Mouse (Mus musculus): ENCODE data around the gene Gm26920. TPM values are rescaled to one million over a fixed set of nuclear protein-coding genes. Genes with fewer than 3 reads are reported as not detected.

Gm26920 gene
- total and polyA plus RNA-seq, 2 experiments: not detected

DNA sequence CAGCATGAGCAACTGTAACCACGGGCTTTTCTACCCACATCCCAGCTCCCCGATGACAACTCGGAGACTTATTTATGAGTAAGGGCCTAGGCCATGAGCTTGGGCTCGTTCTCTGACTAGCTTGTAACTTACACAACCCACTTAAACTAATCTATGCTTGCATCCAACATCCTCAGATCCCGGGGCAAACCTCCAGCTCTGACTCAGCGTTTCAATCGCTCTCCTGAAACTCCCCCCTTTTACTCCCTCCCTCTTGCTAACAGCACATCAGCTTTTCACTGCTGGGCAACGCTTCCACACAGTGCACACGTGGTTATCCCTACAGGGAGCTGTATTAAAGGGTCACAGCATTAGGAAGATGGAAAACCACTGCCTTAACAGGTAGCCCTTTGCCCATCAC lies 3.7 kb downstream of the Gm26920 start:
- Histone ChIP-seq H3K79me2 (ENCODE audit: control insufficient read depth, insufficient read depth, low read length) (no peaks in the 10 kb centered on the region; the same call in 1 of the 2 replicates), H3K36me3 (ENCODE audit: control insufficient read depth, insufficient read depth, low read length) (no peaks in the 10 kb centered on the region), H3K9ac (ENCODE audit: low read depth, low read length) (no peak overlapping the region), H3K4me3 (ENCODE audit: insufficient read depth, low read depth, low read length) (no peak overlapping the region), H3K27me3 (ENCODE audit: control insufficient read depth, insufficient read depth, low read length) (no peaks in the 10 kb centered on the region), H3K27ac (replicated peaks; ENCODE audit: insufficient read depth, low read depth, low read length) (no peak overlapping the region), H3K4me1 (ENCODE audit: control insufficient read depth, insufficient read depth, low read length) (peaks cover 3% of the 10 kb centered on the region; the same call in 1 of the 2 replicates)
- 89% methylated on average over 9 of the region's 9 CpGs for WGBS
- no peak for TF ChIP-seq CTCF (IDR thresholded peaks at IDR 0.05; ENCODE audit: low read depth, low read length)
- TF ChIP-seq POLR2A (IDR thresholded peaks at IDR 0.05; ENCODE audit: extremely low read depth, insufficient read depth, low read length): no peak
- no peak for DNase-seq (ENCODE audit: extremely low read depth, low read depth, low spot score)

DNA sequence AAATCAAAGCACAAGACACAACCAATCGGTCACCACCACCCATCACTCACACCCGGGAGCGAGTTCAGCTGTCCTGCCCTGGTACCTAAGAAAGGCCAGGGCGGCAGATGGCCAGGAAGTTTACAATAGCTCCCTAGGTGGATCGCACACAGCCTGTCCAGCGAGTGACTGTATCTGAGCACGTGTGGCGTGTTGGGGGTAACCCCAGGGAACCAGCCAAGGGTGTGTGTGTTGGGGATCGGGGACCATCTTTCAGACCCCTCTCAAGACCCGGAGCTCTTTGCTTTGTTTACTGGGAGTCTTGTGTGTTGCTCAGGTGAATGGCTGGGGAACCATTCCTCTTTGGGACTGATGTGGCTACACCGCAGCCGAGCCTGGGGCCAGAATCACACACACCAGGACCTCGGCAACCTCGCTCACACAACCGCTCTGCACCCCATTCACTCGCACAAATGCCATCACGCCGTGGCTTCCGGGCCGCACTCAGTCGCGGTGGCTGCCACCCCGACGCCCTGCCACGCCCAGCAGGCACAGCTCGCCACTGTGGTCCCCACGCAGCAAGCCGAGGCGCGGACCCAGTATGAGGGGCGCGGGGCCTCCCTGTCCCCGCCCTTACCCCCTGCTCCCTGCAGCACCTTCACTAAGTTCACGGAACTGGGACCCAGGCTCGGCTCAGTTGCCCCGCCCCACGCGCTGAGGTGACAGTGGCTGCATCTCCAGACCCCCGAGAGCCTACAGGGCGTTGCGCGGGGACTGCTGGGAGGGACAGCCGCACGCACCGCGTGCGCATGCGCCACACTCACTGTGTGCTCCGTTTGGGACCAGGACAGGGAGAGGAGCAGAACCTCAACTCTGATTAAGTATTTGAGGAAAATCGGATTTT lies 17.8 kb downstream of the Gm26920 start, which contains the start of gene Zfp82:
Zfp82 (minus strand) TSS at position 755 of the 883 bp plus-strand sequence.
- peak; percentile 44 for DNase-seq (ENCODE audit: extremely low read depth, low read depth, low spot score)

DNA sequence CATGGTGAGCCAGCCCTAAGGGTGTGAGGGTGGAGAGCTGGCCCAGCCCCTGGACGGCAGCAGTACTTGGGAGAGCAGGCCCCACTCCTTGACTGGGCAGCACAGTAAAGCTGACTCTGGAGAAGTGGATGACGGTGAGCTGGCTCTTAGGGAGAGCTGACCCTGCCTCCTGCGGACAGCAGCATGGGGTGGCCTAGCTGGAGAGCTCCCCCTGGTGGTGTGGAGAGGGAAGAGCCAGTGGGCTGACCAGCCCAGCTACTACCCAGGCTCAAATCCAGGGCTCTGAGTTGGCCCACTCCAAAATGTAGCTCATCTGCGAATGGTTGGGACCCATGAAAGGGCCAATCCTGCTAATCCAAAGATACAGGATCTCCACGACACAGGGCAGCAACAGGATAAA lies 25.6 kb downstream of the Gm26920 start:
- Histone ChIP-seq H3K27me3 (ENCODE audit: control insufficient read depth, insufficient read depth, low read length) (no peaks in the 10 kb centered on the region), H3K27ac (replicated peaks; ENCODE audit: insufficient read depth, low read depth, low read length) (no peak overlapping the region)
- 89% methylated on average over 5 of the region's 5 CpGs for WGBS

More for the DNA sequence above, 17.8 kb downstream of the Gm26920 start, which contains the start of gene Zfp82:
- no peaks in the 10 kb centered on the region for H3K27me3 ChIP-seq (ENCODE audit: control insufficient read depth, insufficient read depth, low read length)
- no peaks in the 10 kb centered on the region; the same call in 1 of the 2 replicates for H3K4me1 ChIP-seq (ENCODE audit: control insufficient read depth, insufficient read depth, low read length)
- H3K79me2 ChIP-seq (ENCODE audit: control insufficient read depth, insufficient read depth, low read length): no peaks in the 10 kb centered on the region
- no peaks in the 10 kb centered on the region for H3K36me3 ChIP-seq (ENCODE audit: control insufficient read depth, insufficient read depth, low read length)
- peak within 1 kb of the TSS; percentile 87 for H3K4me3 ChIP-seq (ENCODE audit: insufficient read depth, low read depth, low read length)
- WGBS: 1% methylated on average over 50 of the region's 50 CpGs
- TF ChIP-seq CTCF (IDR thresholded peaks at IDR 0.05; ENCODE audit: low read depth, low read length) (no peak), POLR2A (IDR thresholded peaks at IDR 0.05; ENCODE audit: extremely low read depth, insufficient read depth, low read length) (no peak)
- peak within 1 kb of the TSS; percentile 70 for H3K9ac ChIP-seq (ENCODE audit: low read depth, low read length)
- H3K27ac ChIP-seq (replicated peaks; ENCODE audit: insufficient read depth, low read depth, low read length): no peak within 1 kb of the TSS

GRCm38 (mm10) chr7:30062478-30062877 lies 27.7 kb downstream of the Gm26920 start:
- Histone ChIP-seq H3K27me3 (ENCODE audit: control insufficient read depth, insufficient read depth, low read length) (no peaks in the 10 kb centered on the region), H3K9ac (ENCODE audit: low read depth, low read length) (no peak overlapping the region), H3K79me2 (ENCODE audit: control insufficient read depth, insufficient read depth, low read length) (no peaks in the 10 kb centered on the region), H3K4me1 (ENCODE audit: control insufficient read depth, insufficient read depth, low read length) (no peaks in the 10 kb centered on the region), H3K36me3 (ENCODE audit: control insufficient read depth, insufficient read depth, low read length) (no peaks in the 10 kb centered on the region), H3K4me3 (ENCODE audit: insufficient read depth, low read depth, low read length) (no peak overlapping the region), H3K27ac (replicated peaks; ENCODE audit: insufficient read depth, low read depth, low read length) (no peak overlapping the region)
- 96% methylated on average over 5 of the region's 5 CpGs for WGBS
- no peak for TF ChIP-seq POLR2A (IDR thresholded peaks at IDR 0.05; ENCODE audit: extremely low read depth, insufficient read depth, low read length)
- peak; percentile 27; the same call in 1 of the 2 replicates for TF ChIP-seq CTCF (IDR thresholded peaks at IDR 0.05; ENCODE audit: low read depth, low read length)
- DNase-seq (ENCODE audit: extremely low read depth, low read depth, low spot score): peak; percentile 7

More for the DNA sequence above, 25.6 kb downstream of the Gm26920 start:
- no peak for TF ChIP-seq POLR2A (IDR thresholded peaks at IDR 0.05; ENCODE audit: extremely low read depth, insufficient read depth, low read length)
- peak; percentile 47 for TF ChIP-seq CTCF (IDR thresholded peaks at IDR 0.05; ENCODE audit: low read depth, low read length)
- no peaks in the 10 kb centered on the region for H3K79me2 ChIP-seq (ENCODE audit: control insufficient read depth, insufficient read depth, low read length)
- H3K36me3 ChIP-seq (ENCODE audit: control insufficient read depth, insufficient read depth, low read length): no peaks in the 10 kb centered on the region
- H3K4me1 ChIP-seq (ENCODE audit: control insufficient read depth, insufficient read depth, low read length): no peaks in the 10 kb centered on the region
- no peak for DNase-seq (ENCODE audit: extremely low read depth, low read depth, low spot score)
- no peak overlapping the region for H3K4me3 ChIP-seq (ENCODE audit: insufficient read depth, low read depth, low read length)
- H3K9ac ChIP-seq (ENCODE audit: low read depth, low read length): no peak overlapping the region

GRCm38 (mm10) chr7:30060341-30060740 lies 29.9 kb downstream of the Gm26920 start:
- H3K27ac ChIP-seq (replicated peaks; ENCODE audit: insufficient read depth, low read depth, low read length): no peak overlapping the region
- H3K4me3 ChIP-seq (ENCODE audit: insufficient read depth, low read depth, low read length): no peak overlapping the region
- DNase-seq (ENCODE audit: extremely low read depth, low read depth, low spot score): no peak
- no peak for TF ChIP-seq CTCF (IDR thresholded peaks at IDR 0.05; ENCODE audit: low read depth, low read length)
- TF ChIP-seq POLR2A (IDR thresholded peaks at IDR 0.05; ENCODE audit: extremely low read depth, insufficient read depth, low read length): no peak
- H3K9ac ChIP-seq (ENCODE audit: low read depth, low read length): no peak overlapping the region
- no peaks in the 10 kb centered on the region for H3K4me1 ChIP-seq (ENCODE audit: control insufficient read depth, insufficient read depth, low read length)
- no peaks in the 10 kb centered on the region for H3K79me2 ChIP-seq (ENCODE audit: control insufficient read depth, insufficient read depth, low read length)
- no peaks in the 10 kb centered on the region for H3K36me3 ChIP-seq (ENCODE audit: control insufficient read depth, insufficient read depth, low read length)
- 96% methylated on average over 6 of the region's 6 CpGs for WGBS
- no peaks in the 10 kb centered on the region for H3K27me3 ChIP-seq (ENCODE audit: control insufficient read depth, insufficient read depth, low read length)

DNA sequence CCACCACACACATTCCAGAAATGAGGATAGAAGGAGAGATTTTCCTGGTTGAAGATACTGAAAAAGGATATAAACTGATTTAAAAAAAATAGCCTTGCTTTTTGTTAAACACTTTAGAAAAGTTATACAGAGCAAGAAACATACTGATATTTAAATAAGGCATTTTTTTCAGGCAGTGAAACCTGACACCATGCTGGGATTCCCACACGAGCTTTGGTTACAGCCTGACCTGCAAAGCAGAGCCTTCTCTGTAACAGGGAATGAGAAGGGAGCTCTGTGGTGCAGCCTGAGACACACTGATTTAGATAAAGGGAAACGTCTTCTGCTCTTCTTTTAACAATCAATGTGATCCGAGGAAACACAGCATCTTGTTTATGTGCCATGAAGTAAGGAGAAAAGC lies 36.6 kb downstream of the Gm26920 start:
- no peak overlapping the region for H3K9ac ChIP-seq (ENCODE audit: low read depth, low read length)
- no peak overlapping the region for H3K27ac ChIP-seq (replicated peaks; ENCODE audit: insufficient read depth, low read depth, low read length)
- 15% methylated on average over 3 of the region's 3 CpGs for WGBS
- no peaks in the 10 kb centered on the region for H3K79me2 ChIP-seq (ENCODE audit: control insufficient read depth, insufficient read depth, low read length)
- no peak for TF ChIP-seq CTCF (IDR thresholded peaks at IDR 0.05; ENCODE audit: low read depth, low read length)
- TF ChIP-seq POLR2A (IDR thresholded peaks at IDR 0.05; ENCODE audit: extremely low read depth, insufficient read depth, low read length): no peak
- no peak for DNase-seq (ENCODE audit: extremely low read depth, low read depth, low spot score)
- H3K36me3 ChIP-seq (ENCODE audit: control insufficient read depth, insufficient read depth, low read length): no peaks in the 10 kb centered on the region
- no peaks in the 10 kb centered on the region for H3K4me1 ChIP-seq (ENCODE audit: control insufficient read depth, insufficient read depth, low read length)
- no peaks in the 10 kb centered on the region for H3K27me3 ChIP-seq (ENCODE audit: control insufficient read depth, insufficient read depth, low read length)
- no peak overlapping the region for H3K4me3 ChIP-seq (ENCODE audit: insufficient read depth, low read depth, low read length)

Data from liver, adult 2 months (tissue).